Mouse (Mus musculus) MEL (cell line): ENCODE measurements at regions not wholly inside any gene's neighbourhood (a gene's known extent, or its start where the extent isn't known, plus 50 kb on each side); places are given as distances from the start of the nearest gene placed in this dataset.

Source experiments
- DNase-seq: peaks from one replicate; pipeline ENCODE4 v3.0.0; 2011; ENCODE audit warnings: low read depth, low spot score
- H3K27ac ChIP-seq: 2 replicates; pipeline ENCODE4 v1.5.1; 2012; ENCODE audit warnings: low read depth, mild to moderate bottlenecking, control low read depth, low read length, moderate library complexity; ENCODE audit not compliant: control insufficient read depth
- H3K27me3 ChIP-seq, 2 experiments: fragments of 150-350 bp in 1 of 2; sonication (generic) in 1 of 2; 2 replicates each; pipeline ENCODE4 v1.6.1; 2012; ENCODE audit warnings: low read length in 2 of 2, mild to moderate bottlenecking in 2 of 2, improper control_type of control experiment in 1 of 2, moderate library complexity in 1 of 2; ENCODE audit not compliant: insufficient read depth in 2 of 2, control insufficient read depth in 1 of 2
- H3K36me3 ChIP-seq, 2 experiments: 2 replicates each; pipeline ENCODE4 v1.6.1; 2012 to 2014; ENCODE audit warnings: low read length in 2 of 2, improper control_type of control experiment in 1 of 2, inconsistent platforms in 1 of 2, mild to moderate bottlenecking in 1 of 2; ENCODE audit not compliant: insufficient read depth in 2 of 2, control insufficient read depth in 1 of 2
- H3K4me1 ChIP-seq, 2 experiments: fragments of 150-350 bp in 1 of 2; sonication (generic) in 1 of 2; 2 replicates each; pipeline ENCODE4 v1.6.1; 2012; ENCODE audit warnings: low read length in 2 of 2, improper control_type of control experiment in 1 of 2, mild to moderate bottlenecking in 1 of 2; ENCODE audit not compliant: insufficient read depth in 2 of 2, control insufficient read depth in 1 of 2
- H3K4me3 ChIP-seq, 2 experiments: fragments of 150-350 bp in 1 of 2; sonication (generic) in 1 of 2; 2 replicates each; pipeline ENCODE4 v1.5.1; 2012; ENCODE audit warnings: low read depth in 2 of 2, low read length in 2 of 2, mild to moderate bottlenecking in 2 of 2, moderate library complexity in 2 of 2, control low read depth in 1 of 2, improper control_type of control experiment in 1 of 2; ENCODE audit not compliant: control insufficient read depth in 1 of 2, insufficient read depth in 1 of 2
- H3K79me2 ChIP-seq: 2 replicates; pipeline ENCODE4 v1.6.1; 2012; ENCODE audit warnings: mild to moderate bottlenecking, low read length, moderate library complexity; ENCODE audit not compliant: control insufficient read depth, poor library complexity, insufficient read depth
- H3K9ac ChIP-seq: 2 replicates; pipeline ENCODE4 v1.6.1; 2012; ENCODE audit warnings: low read depth, mild to moderate bottlenecking, control low read depth, low read length, moderate library complexity; ENCODE audit not compliant: control insufficient read depth, poor library complexity, severe bottlenecking
- H3K9me3 ChIP-seq: fragments of 150-350 bp; sonication (generic); replicated peaks from 2 replicates; pipeline ENCODE4 v1.6.1; 2012; ENCODE audit warnings: mild to moderate bottlenecking, low read length, improper control_type of control experiment, moderate library complexity; ENCODE audit not compliant: insufficient read depth
- BHLHE40 ChIP-seq: IDR thresholded peaks from 2 replicates; pipeline ENCODE4 v1.6.1; 2012; ENCODE audit warnings: low read depth, mild to moderate bottlenecking, inconsistent platforms, low read length, improper control_type of control experiment, borderline replicate concordance
- CTCF ChIP-seq, 3 experiments: IDR thresholded peaks in 2 of 3; conservative IDR thresholded peaks in 1 of 3; 2 replicates each; pipeline ENCODE4 v1.5.1; 2011 to 2012; ENCODE audit warnings: low read length in 3 of 3, low read depth in 2 of 3, mild to moderate bottlenecking in 2 of 3, improper control_type of control experiment in 1 of 3, inconsistent platforms in 1 of 3, mixed read lengths in 1 of 3, moderate library complexity in 1 of 3; ENCODE audit not compliant: control insufficient read depth in 1 of 3, insufficient read depth in 1 of 3, poor library complexity in 1 of 3, severe bottlenecking in 1 of 3
- E2F4 ChIP-seq: IDR thresholded peaks from 2 replicates; pipeline ENCODE4 v1.6.1; 2011; ENCODE audit warnings: low read depth, low read length, improper control_type of control experiment, borderline replicate concordance
- EP300 ChIP-seq, 2 experiments: IDR thresholded peaks; 2 replicates each; pipeline ENCODE4 v1.6.1; 2011; ENCODE audit warnings: improper control_type of control experiment in 2 of 2, low read length in 2 of 2, low read depth in 1 of 2, mild to moderate bottlenecking in 1 of 2
- ETS1 ChIP-seq: IDR thresholded peaks from 2 replicates; pipeline ENCODE4 v1.6.1; 2012; ENCODE audit warnings: low read depth, mild to moderate bottlenecking, inconsistent platforms, low read length, improper control_type of control experiment, moderate library complexity
- GABPA ChIP-seq: IDR thresholded peaks from 2 replicates; pipeline ENCODE4 v1.6.1; 2012; ENCODE audit warnings: low read depth, mild to moderate bottlenecking, inconsistent platforms, low read length, improper control_type of control experiment, moderate library complexity
- GATA1 ChIP-seq: IDR thresholded peaks from 2 replicates; pipeline ENCODE4 v1.6.1; 2011; ENCODE audit warnings: low read depth, low read length, improper control_type of control experiment
- HCFC1 ChIP-seq: IDR thresholded peaks from 2 replicates; pipeline ENCODE4 v1.6.1; 2012; ENCODE audit warnings: low read depth, mild to moderate bottlenecking, inconsistent platforms, low read length, improper control_type of control experiment, moderate library complexity
- JUND ChIP-seq: IDR thresholded peaks from 2 replicates; pipeline ENCODE4 v1.6.1; 2011; ENCODE audit warnings: low read depth, mild to moderate bottlenecking, improper control_type of control experiment, low read length
- MAX ChIP-seq: IDR thresholded peaks from 2 replicates; pipeline ENCODE4 v1.6.1; 2011; ENCODE audit warnings: low read length, improper control_type of control experiment
- MAZ ChIP-seq: IDR thresholded peaks from 2 replicates; pipeline ENCODE4 v1.6.1; 2012; ENCODE audit warnings: low read depth, mild to moderate bottlenecking, inconsistent platforms, low read length, improper control_type of control experiment
- MEF2A ChIP-seq: IDR thresholded peaks from 2 replicates; pipeline ENCODE4 v1.6.1; 2014; ENCODE audit warnings: low read depth, mild to moderate bottlenecking, inconsistent platforms, low read length, improper control_type of control experiment; ENCODE audit not compliant: poor library complexity, insufficient replicate concordance, severe bottlenecking; ENCODE audit errors: extremely low read depth
- NELFE ChIP-seq: IDR thresholded peaks from 2 replicates; pipeline ENCODE4 v1.6.1; 2011; ENCODE audit warnings: low read depth, low read length, improper control_type of control experiment
- NRF1 ChIP-seq: IDR thresholded peaks from 2 replicates; pipeline ENCODE4 v1.6.1; 2014; ENCODE audit warnings: low read depth, mild to moderate bottlenecking, inconsistent platforms, low read length, improper control_type of control experiment, moderate library complexity; ENCODE audit not compliant: poor library complexity, insufficient read depth, severe bottlenecking
- POLR2AphosphoS5 ChIP-seq: IDR thresholded peaks from 2 replicates; pipeline ENCODE4 v1.6.1; 2012; ENCODE audit warnings: low read depth, borderline replicate concordance, mild to moderate bottlenecking, inconsistent platforms, low read length, moderate library complexity, mixed read lengths
- RCOR1 ChIP-seq: IDR thresholded peaks from 2 replicates; pipeline ENCODE4 v1.6.1; 2012; ENCODE audit warnings: low read depth, mild to moderate bottlenecking, inconsistent platforms, low read length, improper control_type of control experiment
- SIN3A ChIP-seq: IDR thresholded peaks from 2 replicates; pipeline ENCODE4 v1.6.1; 2012; ENCODE audit warnings: low read length, improper control_type of control experiment, inconsistent platforms
- SMC3 ChIP-seq: IDR thresholded peaks from 2 replicates; pipeline ENCODE4 v1.6.1; 2011; ENCODE audit warnings: low read depth, low read length, improper control_type of control experiment
- TAL1 ChIP-seq: IDR thresholded peaks from 2 replicates; pipeline ENCODE4 v1.6.1; 2012; ENCODE audit warnings: mild to moderate bottlenecking, inconsistent platforms, low read length, moderate library complexity, mixed read lengths
- UBTF ChIP-seq: IDR thresholded peaks from 2 replicates; pipeline ENCODE4 v1.6.1; 2012; ENCODE audit warnings: low read depth, mild to moderate bottlenecking, inconsistent platforms, low read length, improper control_type of control experiment, moderate library complexity, borderline replicate concordance; ENCODE audit not compliant: insufficient read depth
- USF1 ChIP-seq: IDR thresholded peaks from 2 replicates; pipeline ENCODE4 v1.6.1; 2014; ENCODE audit warnings: low read depth, mild to moderate bottlenecking, inconsistent platforms, low read length, improper control_type of control experiment, moderate library complexity
- USF2 ChIP-seq, 2 experiments: IDR thresholded peaks; 2 replicates each; pipeline ENCODE4 v1.6.1; 2011 to 2012; ENCODE audit warnings: improper control_type of control experiment in 2 of 2, low read length in 2 of 2, borderline replicate concordance in 1 of 2, inconsistent platforms in 1 of 2, low read depth in 1 of 2, mild to moderate bottlenecking in 1 of 2; ENCODE audit not compliant: insufficient read depth in 1 of 2

- no peak overlapping the region for H3K4me3 ChIP-seq
- no peak for DNase-seq
- no peak overlapping the region for H3K27ac ChIP-seq
- H3K9me3 ChIP-seq, result no peaks in the 10 kb centered on the region
- H3K9ac ChIP-seq, result no peak overlapping the region
- TF ChIP-seq ETS1, result no peak
- TF ChIP-seq JUND, result no peak
- no peak for TF ChIP-seq MEF2A
- no peak for TF ChIP-seq MAZ
- TF ChIP-seq SIN3A, result no peak
- no peak for TF ChIP-seq EP300 (IDR thresholded peaks at IDR 0.05; ENCODE audit: low read depth in 1 of 2, low read length in 2 of 2)
- no peak for TF ChIP-seq TAL1
- TF ChIP-seq E2F4, result no peak
- TF ChIP-seq POLR2AphosphoS5, result no peak
- H3K36me3 ChIP-seq, result no peaks in the 10 kb centered on the region
- no peaks in the 10 kb centered on the region for H3K79me2 ChIP-seq
- H3K4me1 ChIP-seq, result no peaks in the 10 kb centered on the region
- no peaks in the 10 kb centered on the region for H3K27me3 ChIP-seq
Observed at GRCm38 (mm10) chr8:89106346-89106745, 62.4 kb upstream of the Sall1 start.

- Histone ChIP-seq H3K9me3 (no peaks in the 10 kb centered on the region), H3K27me3 (no peaks in the 10 kb centered on the region), H3K4me3 (no peak overlapping the region), H3K9ac (no peak overlapping the region), H3K79me2 (no peaks in the 10 kb centered on the region), H3K36me3 (no peaks in the 10 kb centered on the region), H3K4me1 (no peaks in the 10 kb centered on the region), H3K27ac (no peak overlapping the region)
- TF ChIP-seq USF1, result no peak
- TF ChIP-seq BHLHE40, result no peak
- no peak for TF ChIP-seq JUND
- TF ChIP-seq ETS1, result no peak
- no peak for TF ChIP-seq SMC3
- TF ChIP-seq MEF2A, result no peak
- TF ChIP-seq CTCF (IDR thresholded peaks at IDR 0.05 in 2 of 3, conservative IDR thresholded peaks at IDR 0.05 in 1 of 3; ENCODE audit: control insufficient read depth in 1 of 3, insufficient read depth in 1 of 3, low read depth in 2 of 3, low read length in 3 of 3, poor library complexity in 1 of 3, severe bottlenecking in 1 of 3), result no peak
- TF ChIP-seq GABPA, result no peak
- TF ChIP-seq USF2 (IDR thresholded peaks at IDR 0.05; ENCODE audit: borderline replicate concordance in 1 of 2, insufficient read depth in 1 of 2, low read depth in 1 of 2, low read length in 2 of 2), result no peak
- TF ChIP-seq EP300 (IDR thresholded peaks at IDR 0.05; ENCODE audit: low read depth in 1 of 2, low read length in 2 of 2), result no peak
- TF ChIP-seq RCOR1, result no peak
- no peak for TF ChIP-seq NELFE
- TF ChIP-seq SIN3A, result no peak
- TF ChIP-seq HCFC1, result no peak
- TF ChIP-seq MAX, result no peak
- TF ChIP-seq GATA1, result no peak
- TF ChIP-seq NRF1, result no peak
- no peak for TF ChIP-seq UBTF
- no peak for TF ChIP-seq MAZ
- TF ChIP-seq TAL1, result no peak
- no peak for DNase-seq
Observed at GRCm38 (mm10) chr8:89097396-89097795, 53.4 kb upstream of the Sall1 start.
